Mouse (Mus musculus) CD4-positive helper T cell, adult 2 months (primary cell): ENCODE data around the gene Osbpl6.

Source experiments
- DNase-seq: peaks from one replicate; pipeline ENCODE4 v3.0.0-alpha.2; 2012; ENCODE audit warnings: low read depth, missing footprints, low spot score

Osbpl6 gene

DNA sequence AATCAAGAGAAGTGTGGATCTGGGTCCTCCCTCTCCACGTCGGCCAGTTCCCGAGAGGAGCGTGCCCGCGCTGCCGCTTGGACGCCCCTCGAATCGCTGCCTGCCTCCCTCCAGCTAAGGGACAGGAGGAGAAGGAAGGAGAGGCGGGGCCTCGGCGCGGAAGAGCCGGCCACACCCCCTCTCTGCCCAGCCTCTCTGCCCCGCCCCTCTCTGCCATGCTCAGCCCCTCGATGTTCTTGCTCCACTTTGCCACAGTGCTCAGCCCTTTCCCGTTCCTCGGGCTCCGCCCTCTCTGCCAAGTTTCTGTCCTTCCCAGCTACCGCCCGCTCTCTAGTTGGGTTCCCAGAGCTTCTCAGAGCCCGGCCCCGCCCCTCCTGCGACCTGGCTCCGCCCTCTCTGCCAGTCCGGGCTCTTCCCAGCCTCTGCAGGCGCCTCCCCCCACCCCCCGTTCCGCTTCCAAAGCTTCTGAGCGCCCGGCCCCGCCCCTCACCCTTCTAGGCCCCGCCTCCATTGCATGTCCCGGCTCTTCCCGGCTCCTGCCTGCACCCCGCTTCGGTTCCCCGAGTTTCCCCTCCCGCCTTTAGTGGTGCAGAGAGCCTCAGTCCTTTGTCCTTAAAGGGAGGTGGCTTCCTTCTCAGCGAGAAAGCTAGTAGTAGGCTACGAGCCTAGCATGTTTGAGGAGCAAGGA, 241.7 kb downstream of the Osbpl6 start, which contains the start of the genes Prkra and Pjvk:
Gene Prkra, minus strand, starts transcription at position 133 of the 688 bp plus-strand sequence.
Gene Pjvk, plus strand, starts transcription at position 594 of the 688 bp plus-strand sequence.
- peak; percentile 88 for DNase-seq

GRCm38 (mm10) chr2:76648666-76649141, 242.4 kb downstream of the Osbpl6 start:
- no peak for DNase-seq
